Mouse (Mus musculus): Measurements from ENCODE around the gene Ost4. TPM values are rescaled to one million over a fixed set of nuclear protein-coding genes. Genes with fewer than 3 reads are reported as not detected.

Gene Ost4
- total RNA-seq (2012; rRNA removed), result 296 and 321 TPM in 2 replicates
- 100 to 1,000 TPM; 220 to 478 TPM for polyA plus RNA-seq (2012; ENCODE audit: insufficient read depth in 1 of 2, insufficient read length in 2 of 2, low read depth in 1 of 2, low replicate concordance in 2 of 2, missing spikeins in 1 of 2)

DNA sequence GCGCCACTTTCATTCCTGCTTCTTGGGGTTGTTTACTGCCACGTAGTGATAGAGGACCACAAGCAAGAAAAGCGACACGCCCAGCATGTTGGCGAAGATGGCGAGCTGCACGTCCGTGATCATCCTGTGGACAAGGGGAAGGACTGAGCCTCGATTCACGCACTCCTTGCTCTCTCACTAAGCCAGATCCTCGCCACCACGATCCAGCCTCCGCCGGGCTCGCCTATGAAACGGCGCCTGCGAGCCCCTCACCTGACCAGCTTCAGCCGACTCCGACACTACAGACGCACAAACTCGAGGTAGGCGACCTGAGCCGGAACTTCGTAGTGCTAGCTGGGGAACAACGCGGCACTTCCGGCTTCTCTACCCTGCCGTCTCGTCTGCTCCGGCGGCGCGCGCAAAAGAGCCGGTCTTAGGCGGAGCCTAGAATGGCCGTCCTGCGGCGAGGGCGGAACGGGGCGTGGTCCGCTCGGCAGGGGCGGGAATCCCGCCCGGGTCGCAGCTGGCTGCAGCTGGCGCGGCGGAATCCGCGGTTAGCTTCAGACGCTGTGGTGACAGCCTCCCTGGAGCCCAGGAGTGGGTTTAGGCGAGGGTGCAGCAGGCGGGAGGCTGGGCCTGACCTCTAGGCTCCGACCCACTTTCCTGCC lies at the start of gene Ost4:
Gene Ost4 (minus strand): TSS at position 376 of the 647 bp plus-strand sequence.
- Histone ChIP-seq H3K4me1 (ENCODE audit: control insufficient read depth in 1 of 2, insufficient read depth in 2 of 2, low read length in 2 of 2) (peaks cover 3 to 20% of the 10 kb centered on the region in 2 experiments; a peak in 3 of 4 replicates), H3K27me3 (ENCODE audit: control insufficient read depth in 1 of 2, insufficient read depth in 2 of 2, low read length in 2 of 2) (no peaks in the 10 kb centered on the region), H3K27ac (ENCODE audit: control insufficient read depth, low read depth, low read length) (peak within 1 kb of the TSS; percentile 52), H3K4me3 (ENCODE audit: control insufficient read depth in 1 of 2, insufficient read depth in 1 of 2, low read depth in 2 of 2, low read length in 2 of 2) (peak within 1 kb of the TSS; percentile 76 to 77), H3K9ac (ENCODE audit: control insufficient read depth, low read depth, low read length, poor library complexity, severe bottlenecking) (peak within 1 kb of the TSS; percentile 73), H3K9me3 (replicated peaks; ENCODE audit: insufficient read depth, low read length) (no peaks in the 10 kb centered on the region), H3K79me2 (ENCODE audit: control insufficient read depth, insufficient read depth, low read length, poor library complexity) (peaks cover 18% of the 10 kb centered on the region), H3K36me3 (ENCODE audit: control insufficient read depth in 1 of 2, insufficient read depth in 2 of 2, low read length in 2 of 2) (peaks cover 4 to 8% of the 10 kb centered on the region in 2 experiments)
- TF ChIP-seq POLR2A (IDR thresholded peaks at IDR 0.05; ENCODE audit: control insufficient read depth in 1 of 2, insufficient read depth in 1 of 2, low read depth in 1 of 2, low read length in 2 of 2, poor library complexity in 1 of 2) (peak; percentile 98), HCFC1 (IDR thresholded peaks at IDR 0.05; ENCODE audit: low read depth, low read length) (peak; percentile 98), E2F4 (IDR thresholded peaks at IDR 0.05; ENCODE audit: borderline replicate concordance, low read depth, low read length) (peak; percentile 89; the same call in 1 of the 2 replicates), SMC3 (IDR thresholded peaks at IDR 0.05; ENCODE audit: low read depth, low read length) (peak; percentile 2; the same call in 1 of the 2 replicates), MXI1 (IDR thresholded peaks at IDR 0.05; ENCODE audit: low read depth, low read length) (peak; percentile 92), POLR2AphosphoS2 (IDR thresholded peaks at IDR 0.05; ENCODE audit: low read length) (peak; percentile 99), TAL1 (IDR thresholded peaks at IDR 0.05; ENCODE audit: low read length) (no peak), CHD1 (IDR thresholded peaks at IDR 0.05; ENCODE audit: low read depth, low read length) (no peak), CTCF (IDR thresholded peaks at IDR 0.05 in 2 of 3, conservative IDR thresholded peaks at IDR 0.05 in 1 of 3; ENCODE audit: control insufficient read depth in 1 of 3, insufficient read depth in 1 of 3, low read depth in 2 of 3, low read length in 3 of 3, poor library complexity in 1 of 3, severe bottlenecking in 1 of 3) (no peak), TCF12 (IDR thresholded peaks at IDR 0.05; ENCODE audit: low read depth, low read length) (peak; percentile 49), TBP (IDR thresholded peaks at IDR 0.05; ENCODE audit: low read depth, low read length) (peak; percentile 88), USF1 (IDR thresholded peaks at IDR 0.05; ENCODE audit: low read depth, low read length) (peak; percentile 30; the same call in 1 of the 2 replicates), MAZ (IDR thresholded peaks at IDR 0.05; ENCODE audit: low read depth, low read length) (peak; percentile 30; the same call in 1 of the 2 replicates), SIN3A (IDR thresholded peaks at IDR 0.05; ENCODE audit: low read length) (peak; percentile 96), MAX (IDR thresholded peaks at IDR 0.05; ENCODE audit: low read length) (peak; percentile 59), ZMIZ1 (IDR thresholded peaks at IDR 0.05; ENCODE audit: low read depth, low read length) (peak; percentile 96), RAD21 (IDR thresholded peaks at IDR 0.05; ENCODE audit: low read depth, low read length) (no peak), CHD2 (IDR thresholded peaks at IDR 0.05; ENCODE audit: low read length) (no peak), ELF1 (IDR thresholded peaks at IDR 0.05; ENCODE audit: low read depth, low read length) (peak; percentile 97), NRF1 (IDR thresholded peaks at IDR 0.05; ENCODE audit: insufficient read depth, low read depth, low read length, poor library complexity, severe bottlenecking) (peak; percentile 78), MYC (IDR thresholded peaks at IDR 0.05; ENCODE audit: low read depth, low read length) (peak; percentile 79; the same call in 1 of the 2 replicates), ETS1 (IDR thresholded peaks at IDR 0.05; ENCODE audit: low read depth, low read length) (peak; percentile 75), ZC3H11A (IDR thresholded peaks at IDR 0.05; ENCODE audit: low read depth, low read length) (no peak), GABPA (IDR thresholded peaks at IDR 0.05; ENCODE audit: low read depth, low read length) (peak; percentile 28; the same call in 1 of the 2 replicates), NELFE (IDR thresholded peaks at IDR 0.05; ENCODE audit: low read depth, low read length) (peak; percentile 99), USF2 (IDR thresholded peaks at IDR 0.05; ENCODE audit: borderline replicate concordance in 1 of 2, insufficient read depth in 1 of 2, low read depth in 1 of 2, low read length in 2 of 2) (no peak)
- peak; percentile 99 for DNase-seq (ENCODE audit: low read depth, low spot score)
